Mouse (Mus musculus) heart, embryonic 14.5 days (tissue): Measurements from ENCODE around the gene Phactr3. TPM values are rescaled to one million over a fixed set of nuclear protein-coding genes. Genes with fewer than 3 reads are reported as not detected.

Source experiments
- ATAC-seq: fragments of 200-750 bp; cut with Nextera tagmentation; 2 replicates; pipeline ENCODE4 v1.8.0; 2017; ENCODE audit warnings: low read depth, moderate TSS enrichment; ENCODE audit not compliant: insufficient number of reproducible peaks, insufficient read depth, low FRiP score
- H3K27ac ChIP-seq, 2 experiments: fragments of 200-500 bp in 1 of 2; fragments of 300-500 bp in 1 of 2; sonication (generic) in 1 of 2; replicated peaks in 1 of 2; 2 replicates each; pipeline ENCODE4 v1.5.1; 2012 to 2014; ENCODE audit warnings: low read depth in 2 of 2, low read length in 2 of 2, control low read depth in 1 of 2, mild to moderate bottlenecking in 1 of 2, mixed read lengths in 1 of 2; ENCODE audit not compliant: control insufficient read depth in 1 of 2, insufficient read depth in 1 of 2
- H3K27me3 ChIP-seq: fragments of 300-500 bp; sonication (generic); 2 replicates; pipeline ENCODE4 v1.6.1; 2014; ENCODE audit warnings: mild to moderate bottlenecking, low read length, control low read depth; ENCODE audit not compliant: control insufficient read depth, insufficient read depth
- H3K36me3 ChIP-seq: fragments of 300-500 bp; sonication (generic); 2 replicates; pipeline ENCODE4 v1.6.1; 2014; ENCODE audit warnings: mild to moderate bottlenecking, control low read depth, low read length, mixed read lengths; ENCODE audit not compliant: control insufficient read depth, insufficient read depth
- H3K4me1 ChIP-seq, 2 experiments: fragments of 200-500 bp in 1 of 2; fragments of 300-500 bp in 1 of 2; sonication (generic) in 1 of 2; 2 replicates each; pipeline ENCODE4 v1.6.1; 2012 to 2014; ENCODE audit warnings: low read length in 2 of 2, control low read depth in 1 of 2, mixed read lengths in 1 of 2; ENCODE audit not compliant: control insufficient read depth in 2 of 2, insufficient read depth in 2 of 2
- H3K4me2 ChIP-seq: fragments of 300-500 bp; sonication (generic); 2 replicates; pipeline ENCODE4 v1.6.1; 2014; ENCODE audit warnings: mild to moderate bottlenecking, low read length
- H3K4me3 ChIP-seq, 2 experiments: fragments of 200-500 bp in 1 of 2; fragments of 300-500 bp in 1 of 2; sonication (generic) in 1 of 2; 2 replicates each; pipeline ENCODE4 v1.5.1; 2012 to 2014; ENCODE audit warnings: low read length in 2 of 2, mild to moderate bottlenecking in 2 of 2, control low read depth in 1 of 2, low read depth in 1 of 2, moderate library complexity in 1 of 2; ENCODE audit not compliant: control insufficient read depth in 1 of 2, insufficient read depth in 1 of 2
- H3K9ac ChIP-seq: fragments of 300-500 bp; sonication (generic); 2 replicates; pipeline ENCODE4 v1.6.1; 2014; ENCODE audit warnings: mild to moderate bottlenecking, low read length
- H3K9me3 ChIP-seq: fragments of 300-500 bp; sonication (generic); 2 replicates; pipeline ENCODE4 v1.6.1; 2016; ENCODE audit warnings: low read length, control low read depth; ENCODE audit not compliant: control insufficient read depth
- WGBS: fragments of 180-500 bp; shearing (Covaris S2); extraction: QIAGEN DNeasy Blood & Tissue Kit; methylation state at CpG from one replicate; pipeline ENCODE4 v1.1.7; 2014; 5-methylcytosine and 5-hydroxymethylcytosine counted together
- polyA plus RNA-seq: library from polyadenylated mRNA; unstranded; fragments of >200 nt; fragmentation: Nextera tagmentation; extraction: Ambion mirVana; gene quantifications from 2 replicates; pipeline ENCODE4 v1.2.1, GENCODE M21; 2014

Gene Phactr3
- polyA plus RNA-seq, 1 experiment from 2014 or later = 11.1 TPM

- no peak for ATAC-seq
- no peaks in the 10 kb centered on the region for H3K4me1 ChIP-seq
- no peaks in the 10 kb centered on the region for H3K9me3 ChIP-seq
- H3K4me3 ChIP-seq = no peak overlapping the region
- H3K36me3 ChIP-seq = no peaks in the 10 kb centered on the region
- H3K9ac ChIP-seq = no peak overlapping the region
- H3K27me3 ChIP-seq = no peaks in the 10 kb centered on the region
- WGBS = 68% methylated on average over 5 of the region's 5 CpGs
- H3K27ac ChIP-seq = no peak overlapping the region
- no peak overlapping the region for H3K4me2 ChIP-seq
These were observed 168.5 kb downstream of the Phactr3 start for GRCm38 (mm10) chr2:178287285-178287684.

GRCm38 (mm10) chr2:178288666-178289065 lies 169.9 kb downstream of the Phactr3 start:
- ATAC-seq = no peak
- Histone ChIP-seq H3K4me2 (no peak overlapping the region), H3K9ac (no peak overlapping the region), H3K27me3 (no peaks in the 10 kb centered on the region), H3K36me3 (no peaks in the 10 kb centered on the region), H3K9me3 (no peaks in the 10 kb centered on the region), H3K27ac (no peak overlapping the region), H3K4me1 (no peaks in the 10 kb centered on the region), H3K4me3 (no peak overlapping the region)
- WGBS = 79% methylated on average over 3 of the region's 3 CpGs

DNA sequence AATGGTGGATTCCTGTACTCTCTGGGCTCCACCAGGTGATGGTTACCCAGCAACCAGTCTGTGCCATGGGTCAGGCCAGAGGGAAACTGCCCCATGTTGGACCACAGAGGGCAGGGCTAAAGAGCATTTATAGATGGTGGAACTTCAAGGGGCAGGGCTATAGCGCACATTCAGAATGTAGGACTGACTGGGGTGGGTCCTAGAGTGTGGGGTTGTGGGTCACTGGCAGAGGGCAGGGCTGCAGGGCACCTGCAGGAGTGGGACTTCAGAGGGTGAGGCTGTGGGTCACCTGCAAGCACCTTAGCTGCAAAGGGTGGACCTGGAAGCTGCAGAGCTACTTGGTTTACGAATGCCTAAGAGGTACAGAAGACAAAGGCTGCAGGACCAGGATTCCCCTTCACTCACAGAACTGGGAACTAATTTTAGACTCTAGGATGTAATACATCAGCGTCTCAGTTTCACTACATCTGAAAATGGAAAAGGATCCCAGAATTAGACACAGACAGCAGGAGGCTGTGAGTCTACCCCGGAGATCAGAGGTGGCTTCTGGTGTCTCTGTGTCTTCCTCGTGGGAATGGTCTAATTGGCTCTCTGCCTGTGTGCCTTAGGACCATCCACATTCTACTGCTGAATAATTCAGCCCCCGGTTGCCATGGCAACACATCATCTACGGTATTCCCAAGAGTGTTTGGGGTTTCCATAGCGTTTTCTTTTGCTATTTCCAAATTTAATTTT lies 184.8 kb downstream of the Phactr3 start:
- Histone ChIP-seq H3K27me3 (no peaks in the 10 kb centered on the region), H3K4me2 (no peak overlapping the region), H3K36me3 (no peaks in the 10 kb centered on the region), H3K9ac (no peak overlapping the region), H3K27ac (no peak overlapping the region), H3K4me3 (no peak overlapping the region), H3K4me1 (no peaks in the 10 kb centered on the region), H3K9me3 (no peaks in the 10 kb centered on the region)
- 66% methylated on average over 8 of the region's 8 CpGs for WGBS
- ATAC-seq = no peak

GRCm38 (mm10) chr2:178304188-178304529 lies 185.4 kb downstream of the Phactr3 start:
- H3K36me3 ChIP-seq = no peaks in the 10 kb centered on the region
- WGBS = 64% methylated on average over 1 of the region's 1 CpGs
- no peak overlapping the region for H3K9ac ChIP-seq
- ATAC-seq = no peak
- H3K4me2 ChIP-seq = no peak overlapping the region
- no peak overlapping the region for H3K27ac ChIP-seq
- no peak overlapping the region for H3K4me3 ChIP-seq
- no peaks in the 10 kb centered on the region for H3K27me3 ChIP-seq
- H3K4me1 ChIP-seq = no peaks in the 10 kb centered on the region
- H3K9me3 ChIP-seq = no peaks in the 10 kb centered on the region

DNA sequence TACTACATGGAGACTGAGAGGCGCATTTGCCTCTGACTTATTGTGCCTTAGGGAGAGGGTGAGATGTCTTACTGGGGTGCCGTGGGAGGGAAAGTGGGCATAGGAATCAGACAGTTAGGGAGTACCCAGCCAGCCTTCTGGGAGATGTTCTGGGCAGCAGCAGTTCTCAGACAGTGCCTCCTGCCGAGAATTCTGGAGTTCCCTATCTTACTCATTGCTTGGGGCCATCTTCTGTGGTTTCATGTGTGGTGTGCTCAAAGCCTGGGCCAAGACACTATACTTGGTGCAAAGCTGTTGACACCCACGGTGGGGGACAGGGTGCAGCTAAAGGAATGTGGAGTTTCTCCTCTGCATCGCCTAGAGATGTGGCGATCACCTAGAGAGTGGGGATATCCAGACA lies 185.9 kb downstream of the Phactr3 start:
- Histone ChIP-seq H3K9ac (no peak overlapping the region), H3K4me2 (no peak overlapping the region), H3K4me3 (no peak overlapping the region), H3K27ac (no peak overlapping the region), H3K27me3 (no peaks in the 10 kb centered on the region), H3K4me1 (no peaks in the 10 kb centered on the region), H3K9me3 (no peaks in the 10 kb centered on the region), H3K36me3 (no peaks in the 10 kb centered on the region)
- 52% methylated on average over 6 of the region's 6 CpGs for WGBS
- ATAC-seq = no peak

DNA sequence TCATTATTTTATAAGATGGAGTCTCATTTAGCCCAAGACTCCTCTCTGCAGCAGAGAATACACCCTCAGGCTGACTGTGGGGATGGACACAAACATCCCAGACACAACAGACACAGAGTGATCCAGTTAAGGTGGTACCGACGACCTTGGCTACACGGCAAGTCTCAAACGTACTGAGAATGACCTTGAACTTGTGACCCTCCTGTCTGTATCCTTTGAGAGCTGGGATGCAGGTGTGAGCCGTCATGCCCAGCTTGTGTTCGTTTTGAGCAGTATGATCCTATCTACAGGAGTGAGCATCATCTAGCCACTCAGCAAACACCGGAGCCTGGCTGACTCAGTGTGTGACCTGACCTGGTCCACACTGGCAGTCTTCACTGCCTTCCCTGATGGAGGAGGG lies 194.8 kb downstream of the Phactr3 start:
- Histone ChIP-seq H3K4me3 (no peak overlapping the region), H3K36me3 (no peaks in the 10 kb centered on the region), H3K27ac (no peak overlapping the region), H3K27me3 (no peaks in the 10 kb centered on the region), H3K9ac (no peak overlapping the region), H3K9me3 (no peaks in the 10 kb centered on the region), H3K4me1 (no peaks in the 10 kb centered on the region), H3K4me2 (no peak overlapping the region)
- ATAC-seq = no peak
- WGBS = 61% methylated on average over 7 of the region's 7 CpGs

DNA sequence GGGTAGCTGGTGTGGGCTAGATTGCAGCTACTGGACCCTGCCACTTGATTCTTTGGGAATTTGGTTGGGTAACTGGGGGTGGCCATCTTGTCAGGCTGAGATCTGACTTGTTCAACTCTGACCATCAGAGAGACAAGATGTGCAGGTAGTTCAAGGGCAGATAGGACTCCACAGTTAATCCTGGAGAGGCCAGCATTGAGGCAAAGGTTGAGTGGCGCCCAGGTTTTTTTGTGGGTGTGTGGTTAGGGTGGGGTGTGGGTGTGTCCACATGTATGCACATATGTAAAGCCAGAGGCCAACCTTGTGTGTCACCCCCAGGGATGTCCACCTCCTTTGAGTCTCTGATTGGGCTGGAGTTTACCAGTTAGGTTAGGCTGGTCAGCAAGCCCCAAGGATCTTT lies 197.5 kb downstream of the Phactr3 start:
- H3K9ac ChIP-seq = no peak overlapping the region
- H3K4me3 ChIP-seq = no peak overlapping the region
- H3K4me1 ChIP-seq = peaks cover 3% of the 10 kb centered on the region in 2 experiments; a peak in 2 of 4 replicates
- 76% methylated on average over 1 of the region's 1 CpGs for WGBS
- H3K9me3 ChIP-seq = no peaks in the 10 kb centered on the region
- H3K36me3 ChIP-seq = no peaks in the 10 kb centered on the region
- H3K4me2 ChIP-seq = no peak overlapping the region
- H3K27me3 ChIP-seq = no peaks in the 10 kb centered on the region
- ATAC-seq = no peak
- H3K27ac ChIP-seq = no peak overlapping the region

DNA sequence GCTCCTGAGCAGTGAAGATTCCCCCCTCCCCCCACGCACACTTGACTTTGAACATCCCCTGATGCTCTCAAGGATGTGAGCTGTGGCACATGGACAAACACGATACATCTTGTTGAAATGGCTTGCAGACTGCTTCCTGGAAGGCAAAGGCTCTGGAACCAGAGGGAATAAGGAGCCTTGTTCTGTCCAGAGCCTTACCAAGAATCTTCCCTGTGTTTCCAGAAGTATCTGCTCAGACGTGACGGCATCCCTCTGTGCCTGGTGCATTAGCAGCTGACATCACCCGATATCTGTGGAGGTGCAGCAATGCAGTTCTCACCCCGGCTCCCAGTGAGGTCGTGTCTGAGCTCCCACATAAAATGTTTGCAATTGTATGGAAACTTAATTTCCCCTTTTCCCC lies 201.0 kb downstream of the Phactr3 start:
- H3K4me2 ChIP-seq = no peak overlapping the region
- no peaks in the 10 kb centered on the region for H3K9me3 ChIP-seq
- H3K27ac ChIP-seq = no peak overlapping the region
- no peaks in the 10 kb centered on the region for H3K27me3 ChIP-seq
- no peak overlapping the region for H3K4me3 ChIP-seq
- H3K4me1 ChIP-seq = peaks cover 3 to 6% of the 10 kb centered on the region in 2 experiments; a peak in 2 of 4 replicates
- ATAC-seq = no peak
- no peaks in the 10 kb centered on the region for H3K36me3 ChIP-seq
- no peak overlapping the region for H3K9ac ChIP-seq
- 67% methylated on average over 7 of the region's 7 CpGs for WGBS
